Comparison of ENCODE assay signal across 8 mouse cellular contexts in the genomic region with DNA sequence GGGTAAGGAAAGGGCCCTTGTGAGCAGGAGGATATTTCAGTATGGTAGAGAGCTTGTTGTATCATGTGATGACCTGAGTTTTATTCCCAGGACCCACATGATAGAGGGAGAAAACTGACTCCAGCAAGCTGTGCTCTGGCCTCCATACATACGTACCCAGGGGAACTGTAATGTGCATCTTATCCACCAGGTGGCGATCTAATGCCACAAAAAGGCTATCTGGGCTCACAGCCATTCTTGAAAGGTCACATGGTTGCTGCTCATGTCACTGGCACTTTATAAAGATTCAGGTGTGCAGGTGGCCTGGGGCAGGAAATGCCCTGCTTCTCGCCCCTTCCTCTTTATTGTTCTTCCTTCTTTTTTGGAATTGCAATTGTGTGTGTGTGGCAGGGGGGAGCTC. TPM values are rescaled to one million over a fixed set of nuclear protein-coding genes. Genes with fewer than 3 reads are reported as not detected.
DNase-seq lines count a peak whose midpoint lies in the region; ATAC-seq and TF ChIP-seq lines count a peak whose summit lies in the region.

No protein-coding gene starts in this region.

- H3K4me3 ChIP-seq in gastrocnemius, adult 2 months, result no peak overlapping the region
- H3K4me3 ChIP-seq in intestine, postnatal 0 days (ENCODE audit: low read depth, low read length), result no peak overlapping the region
- no peak overlapping the region for H3K4me3 ChIP-seq in midbrain, embryonic 15.5 days

- DNase-seq in ovary, postnatal 10 days (ENCODE audit: low spot score), result peak; percentile 61
- DNase-seq in ovary, adult 18-20 months (ENCODE audit: low spot score), result no peak
- peak; percentile 91 to 93 for DNase-seq in cerebellum, postnatal 14 days
- DNase-seq in gastrocnemius, adult 2 months, result peak; percentile 75
- peak; percentile 63 to 77 for DNase-seq in left cerebral cortex, postnatal 36 days (ENCODE audit: low spot score in 2 of 2)
- DNase-seq in splenic B cell, adult 2 months (ENCODE audit: low read depth, low spot score), result peak; percentile 55

- no peaks in the 10 kb centered on the region for H3K4me1 ChIP-seq in intestine, postnatal 0 days (replicated peaks; ENCODE audit: control insufficient read depth, insufficient read depth, low read length)
- H3K4me1 ChIP-seq in midbrain, embryonic 15.5 days, result no peaks in the 10 kb centered on the region

- H3K27me3 ChIP-seq in intestine, postnatal 0 days (replicated peaks; ENCODE audit: control insufficient read depth, insufficient read depth, low read length), result no peaks in the 10 kb centered on the region
- H3K27me3 ChIP-seq in midbrain, embryonic 15.5 days (replicated peaks), result 0 out of 2 replicates have a peak, but pooled peaks cover 3% of the 10 kb centered on the region
- no peaks in the 10 kb centered on the region for H3K27me3 ChIP-seq in splenic B cell, adult 2 months (ENCODE audit: control insufficient read depth, insufficient read depth, low read length, poor library complexity, severe bottlenecking)

- peak; percentile 62; the same call in 1 of the 2 replicates for ATAC-seq in intestine, postnatal 0 days
- peak; percentile 51 for ATAC-seq in midbrain, embryonic 15.5 days (replicated peaks)

- H3K36me3 ChIP-seq in intestine, postnatal 0 days (ENCODE audit: control insufficient read depth, insufficient read depth), result no peaks in the 10 kb centered on the region
- no peaks in the 10 kb centered on the region for H3K36me3 ChIP-seq in midbrain, embryonic 15.5 days (replicated peaks)
- H3K36me3 ChIP-seq in splenic B cell, adult 2 months (ENCODE audit: control insufficient read depth, insufficient read depth, low read length, poor library complexity, severe bottlenecking), result no peaks in the 10 kb centered on the region

- intact Hi-C loops in gastrocnemius, adult 2 months (cut with DNase I), result no loop called here
- intact Hi-C loops in left cerebral cortex, postnatal 36 days (cut with DNase I), result loop anchor here (2.0 to 10.0 kb wide), 2 partner anchors 587 to 847 kb away; no protein-coding TSS in a partner anchor

- peak; percentile 97 for TF ChIP-seq CTCF in gastrocnemius, adult 2 months (IDR thresholded peaks at IDR 0.05)
- peak; percentile 96 for TF ChIP-seq CTCF in intestine, postnatal 0 days (IDR thresholded peaks at IDR 0.05; ENCODE audit: low read depth)

- H3K9ac ChIP-seq in intestine, postnatal 0 days (ENCODE audit: low read depth, low read length), result no peak overlapping the region
- no peak overlapping the region for H3K9ac ChIP-seq in midbrain, embryonic 15.5 days

- H3K27ac ChIP-seq in gastrocnemius, adult 2 months, result no peak overlapping the region
- H3K27ac ChIP-seq in intestine, postnatal 0 days (ENCODE audit: low read depth, low read length), result no peak overlapping the region
- H3K27ac ChIP-seq in midbrain, embryonic 15.5 days, result no peak overlapping the region

- no peaks in the 10 kb centered on the region for H3K9me3 ChIP-seq in intestine, postnatal 0 days (ENCODE audit: control insufficient read depth)
- no peaks in the 10 kb centered on the region for H3K9me3 ChIP-seq in midbrain, embryonic 15.5 days

- H3K4me2 ChIP-seq in intestine, postnatal 0 days (replicated peaks; ENCODE audit: low read depth), result no peak overlapping the region
- H3K4me2 ChIP-seq in midbrain, embryonic 15.5 days, result no peak overlapping the region

- 7% methylated on average over 3 of the region's 3 CpGs for WGBS in intestine, postnatal 0 days
- 11% methylated on average over 3 of the region's 3 CpGs for WGBS in midbrain, embryonic 15.5 days

RNA-seq across cellular contexts. Expression of a gene that starts 34.1 kb away (rescaled TPM):
- 1 to 10 TPM in 1 of 2 experiments, under 1 TPM in 1; 0.94 to 1.4 TPM for total RNA-seq in gastrocnemius, adult 2 months (2021)
- polyA plus RNA-seq in intestine, postnatal 0 days (2015; fragmentation: Nextera tagmentation; extraction: Ambion mirVana), result 2.1 and 3.8 TPM in 2 replicates
- 1 to 10 TPM; 3.2 to 4.8 TPM for total RNA-seq in left cerebral cortex, postnatal 36 days (2021)
- 1.6 and 2.6 TPM in 2 replicates for polyA plus RNA-seq in midbrain, embryonic 15.5 days (2015; fragmentation: Nextera tagmentation; extraction: Ambion mirVana)
